Mouse (Mus musculus) adrenal gland, postnatal 4 days (tissue): ENCODE data around the gene 2310034G01Rik. TPM values are rescaled to one million over a fixed set of nuclear protein-coding genes. Genes with fewer than 3 reads are reported as not detected.

ENCODE experiments used
- DNase-seq, 2 experiments: peaks; one replicate each; pipeline ENCODE4 v3.0.0; 2021 to 2022; ENCODE audit warnings: low spot score in 2 of 2, mixed read lengths in 2 of 2
- total RNA-seq, 2 experiments: library from RNA; stranded (reverse); gene quantifications; 2 replicates each; pipeline ENCODE4 v1.2.3; 2021

Gene 2310034G01Rik
- total RNA-seq, 2 experiments from 2014 or later = 0.73 to 1.6 TPM

DNA sequence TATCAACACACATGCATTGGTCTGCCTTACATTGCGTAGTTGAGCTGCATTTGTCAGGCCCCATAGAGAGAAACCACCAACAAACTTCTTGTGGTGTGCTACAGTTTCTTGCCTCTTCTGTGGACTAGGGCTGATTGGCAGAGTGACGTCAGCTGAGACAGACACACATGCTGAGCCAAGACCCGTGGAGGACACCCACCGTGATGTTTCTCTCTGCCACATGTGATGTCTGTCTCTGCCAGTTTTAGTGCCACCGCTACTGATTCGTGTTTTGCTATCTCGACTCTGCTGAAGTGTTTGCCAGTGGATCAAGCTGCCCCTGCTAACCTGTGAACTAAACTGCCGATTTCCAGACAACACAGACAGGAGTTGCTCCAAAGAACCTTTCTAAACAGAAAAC is 12.0 kb upstream of the 2310034G01Rik start:
- DNase-seq = no peak

DNA sequence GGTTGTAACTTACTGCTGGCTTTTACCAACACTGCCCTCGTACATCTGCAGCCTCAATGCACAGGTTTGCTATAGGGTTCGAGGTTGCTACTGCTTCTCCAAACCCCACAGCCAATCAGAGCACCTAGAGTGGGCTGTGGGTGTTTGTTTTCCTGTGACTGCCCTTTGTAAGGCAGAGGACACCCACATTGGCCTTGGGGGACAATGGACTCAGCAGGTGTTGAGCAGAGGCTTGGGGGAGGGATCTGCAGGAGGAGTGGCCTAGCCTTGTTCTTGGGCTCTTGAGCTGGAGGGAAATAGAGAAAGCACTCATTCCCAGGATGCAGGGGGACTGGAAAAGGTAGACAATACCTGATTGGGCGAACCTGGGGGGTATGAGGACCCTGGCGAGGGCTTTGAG is 8.3 kb upstream of the 2310034G01Rik start:
- no peak for DNase-seq

DNA sequence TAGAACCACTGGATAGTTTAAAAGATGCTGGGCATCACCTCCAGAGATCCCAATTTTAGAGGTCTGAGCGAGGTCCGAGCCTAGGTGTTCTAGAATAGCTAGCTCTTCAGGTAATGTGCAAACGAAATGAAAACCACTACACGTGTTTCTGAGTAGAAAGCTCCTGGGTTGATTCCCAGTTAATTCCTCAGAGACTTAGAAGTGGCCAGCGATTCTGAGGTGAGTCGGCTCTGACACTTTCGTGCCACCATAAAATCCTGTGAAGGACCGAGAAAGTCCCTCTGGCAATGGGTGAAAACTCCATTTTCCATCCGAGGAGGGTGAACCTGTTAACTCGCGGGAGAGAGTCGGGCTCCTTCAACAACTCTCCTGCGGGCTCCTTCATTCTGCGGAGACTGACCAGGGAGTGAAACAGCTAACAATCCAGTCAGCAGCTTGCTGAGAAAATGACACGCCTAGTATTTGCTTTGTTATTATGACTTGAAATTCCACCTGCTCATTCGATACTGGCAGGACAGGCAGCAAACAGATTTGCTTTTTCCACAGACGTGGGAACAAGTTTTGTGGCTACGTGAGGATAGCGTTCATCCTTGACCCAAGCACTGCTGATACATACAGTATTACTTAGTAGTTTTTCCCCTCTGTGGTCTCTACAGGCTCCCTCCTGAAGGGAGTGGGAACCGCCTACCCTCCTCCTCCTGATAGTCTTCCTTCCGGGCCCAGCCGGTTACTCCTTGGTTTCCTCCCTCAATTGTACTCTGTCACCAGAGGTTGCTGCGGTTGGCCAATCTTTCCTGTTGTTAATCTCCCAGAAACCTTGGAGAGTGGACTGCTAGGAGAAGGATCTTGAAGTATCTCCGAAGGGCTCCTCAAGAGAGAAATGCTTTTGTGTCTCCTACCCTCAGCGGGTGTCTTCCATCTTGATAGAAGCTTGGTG is 7.5 kb upstream of the 2310034G01Rik start:
- DNase-seq = no peak

DNA sequence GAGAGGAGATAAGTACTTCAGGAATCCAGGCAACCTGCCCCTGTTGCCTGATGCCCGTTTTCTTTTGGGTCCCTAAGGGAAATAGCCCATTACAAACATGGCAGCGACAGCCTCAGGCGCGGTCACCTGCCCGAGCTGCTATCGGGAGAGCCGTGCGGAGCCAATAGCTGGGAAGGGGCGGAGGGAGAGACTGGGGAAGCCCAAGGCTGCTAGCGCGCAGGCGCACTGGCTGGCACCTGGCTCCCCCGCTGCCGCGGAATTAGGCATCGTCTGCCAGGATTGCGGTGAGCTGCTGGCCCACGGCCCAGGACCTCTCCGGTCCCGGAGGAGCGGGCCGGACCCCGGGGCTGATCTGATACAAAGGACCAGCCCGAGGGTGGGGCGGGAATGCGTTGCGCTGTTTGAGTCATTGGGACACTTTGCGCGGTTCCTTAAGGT is 6.6 kb upstream of the 2310034G01Rik start:
- peak; percentile 58 to 62 for DNase-seq

DNA sequence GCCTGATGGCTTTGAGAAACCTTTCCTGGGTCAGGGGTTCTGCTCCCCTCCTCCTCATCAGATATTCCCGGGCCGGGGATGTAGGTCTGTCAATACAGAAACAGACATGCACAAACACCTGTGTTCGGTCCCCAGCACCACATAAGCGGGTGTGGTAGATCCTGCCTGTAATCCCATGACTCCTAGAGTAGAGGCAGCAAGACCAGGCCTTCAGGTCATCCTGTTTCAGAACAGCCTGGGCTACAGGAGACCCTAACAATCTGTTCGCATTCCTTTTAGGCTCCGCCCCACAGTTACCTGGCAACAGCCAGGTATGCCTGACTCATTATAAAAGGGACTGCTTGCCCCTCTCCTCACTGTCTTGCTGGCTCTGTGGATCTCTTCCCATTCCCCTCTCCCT is 552 bp downstream of the 2310034G01Rik start:
- DNase-seq = no peak

DNA sequence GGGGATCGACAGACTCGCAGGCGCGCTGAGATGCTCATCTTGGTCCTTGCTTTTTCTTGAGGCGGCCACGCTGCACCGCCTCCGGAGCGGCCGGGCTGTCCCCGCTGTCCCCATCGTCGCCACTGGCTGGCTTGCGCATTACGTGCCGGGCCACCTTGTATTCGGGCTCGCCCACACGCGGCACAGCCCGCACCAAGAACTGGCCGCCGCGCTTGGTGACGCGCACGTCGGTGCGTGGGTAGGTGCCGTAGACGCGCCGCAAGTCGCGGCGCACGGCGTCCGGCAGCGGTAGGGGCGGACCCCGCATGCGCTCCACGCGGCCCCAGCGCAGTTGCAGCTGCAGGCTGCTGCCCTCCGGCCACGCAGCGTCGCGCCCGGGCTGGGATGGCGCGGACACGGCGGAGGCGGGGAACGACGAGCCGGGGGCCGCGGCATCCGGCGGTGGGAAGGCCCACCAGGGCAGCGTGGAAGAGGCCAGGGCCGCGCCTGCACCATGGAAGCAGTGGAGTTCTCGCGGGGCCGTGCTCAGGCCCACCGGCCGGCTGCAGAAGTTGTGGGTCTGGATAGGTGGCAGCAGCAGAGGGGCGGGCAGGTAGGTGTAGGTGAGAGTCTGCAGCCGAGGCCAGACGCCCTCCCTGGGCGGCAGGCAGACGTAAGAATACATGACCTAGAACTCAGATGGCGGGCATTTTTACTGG is 1.2 kb downstream of the 2310034G01Rik start:
- peak; percentile 51 to 62 for DNase-seq

DNA sequence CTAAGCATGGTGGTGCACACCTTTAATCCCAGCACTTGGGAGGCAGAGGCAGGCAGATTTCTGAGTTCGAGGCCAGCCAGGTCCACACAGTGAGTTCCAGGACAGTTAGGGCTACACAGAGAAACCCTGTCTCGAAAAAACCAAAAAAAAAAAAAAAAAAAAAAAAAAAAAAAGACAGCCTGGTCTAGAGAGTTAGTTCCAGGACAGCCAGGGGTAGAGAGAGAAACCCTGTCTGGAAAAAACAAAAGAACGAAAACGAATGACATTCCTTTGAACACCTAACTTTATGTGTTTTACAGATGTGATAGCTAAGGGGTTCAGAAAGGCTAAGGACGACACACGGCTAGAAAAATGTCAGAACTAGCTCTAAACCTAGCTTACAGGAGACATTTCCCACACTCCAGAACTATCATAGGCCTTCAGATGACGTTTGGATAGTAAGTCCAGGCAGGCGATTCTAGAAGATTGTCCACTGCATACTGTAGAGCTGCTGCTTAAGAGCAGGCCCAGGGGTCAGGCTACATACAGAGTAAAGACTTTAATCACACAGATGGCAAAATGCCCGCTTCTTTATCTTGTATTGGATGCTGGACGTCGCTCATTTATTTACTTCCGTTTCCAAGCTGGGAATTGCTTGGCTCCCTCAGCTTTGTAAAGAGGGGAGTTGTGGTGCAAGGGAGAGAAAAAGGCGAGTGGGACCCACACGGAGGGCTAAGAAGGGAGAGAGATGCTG is 2.0 kb downstream of the 2310034G01Rik start:
- DNase-seq = no peak

DNA sequence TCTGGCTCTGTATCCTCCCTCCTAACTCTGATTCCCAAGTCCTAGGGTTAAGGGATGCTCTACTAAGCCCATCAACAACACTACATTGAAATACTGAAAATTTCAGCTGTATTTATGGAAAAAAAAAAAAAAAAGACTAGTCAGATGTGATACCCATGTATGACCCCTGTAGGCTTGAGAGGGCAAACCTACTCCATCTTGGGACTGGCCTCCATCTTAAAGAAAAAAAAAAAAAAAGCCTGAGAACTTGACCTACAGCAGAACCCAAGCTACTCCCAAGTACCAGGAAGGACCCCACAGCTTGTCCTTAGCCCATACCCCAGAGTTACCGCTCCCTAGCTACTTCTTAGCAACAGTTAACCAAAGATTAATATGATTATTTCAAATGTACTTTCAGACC is 3.0 kb downstream of the 2310034G01Rik start:
- no peak for DNase-seq

DNA sequence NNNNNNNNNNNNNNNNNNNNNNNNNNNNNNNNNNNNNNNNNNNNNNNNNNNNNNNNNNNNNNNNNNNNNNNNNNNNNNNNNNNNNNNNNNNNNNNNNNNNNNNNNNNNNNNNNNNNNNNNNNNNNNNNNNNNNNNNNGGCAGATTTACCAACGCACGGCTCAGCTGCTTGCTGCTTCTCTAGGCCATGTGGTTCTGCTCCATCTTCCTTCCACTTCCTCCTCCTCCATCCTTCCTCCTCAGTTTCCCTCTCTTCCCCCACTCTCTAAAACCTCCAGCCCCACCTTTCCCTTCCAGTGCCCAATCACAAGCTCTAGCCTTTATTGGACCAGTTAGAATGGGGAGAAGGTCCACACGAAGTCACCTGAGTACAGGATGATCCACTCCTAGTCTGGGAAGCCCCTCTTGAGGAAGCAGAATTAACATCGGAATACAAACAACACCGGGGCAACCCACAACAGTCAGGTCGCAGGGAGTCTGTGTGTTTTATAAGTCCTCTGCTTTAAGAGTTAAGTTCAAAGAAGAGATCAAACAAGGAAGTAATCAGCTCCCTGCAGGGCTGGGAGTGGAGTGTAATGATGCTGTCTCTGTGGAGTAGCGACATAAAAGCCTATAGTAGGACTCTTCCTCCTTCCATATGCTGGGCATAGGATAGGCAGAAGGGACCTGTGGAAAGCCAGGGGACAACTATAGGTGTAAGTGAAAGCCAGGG is 5.2 kb downstream of the 2310034G01Rik start:
- DNase-seq = no peak

DNA sequence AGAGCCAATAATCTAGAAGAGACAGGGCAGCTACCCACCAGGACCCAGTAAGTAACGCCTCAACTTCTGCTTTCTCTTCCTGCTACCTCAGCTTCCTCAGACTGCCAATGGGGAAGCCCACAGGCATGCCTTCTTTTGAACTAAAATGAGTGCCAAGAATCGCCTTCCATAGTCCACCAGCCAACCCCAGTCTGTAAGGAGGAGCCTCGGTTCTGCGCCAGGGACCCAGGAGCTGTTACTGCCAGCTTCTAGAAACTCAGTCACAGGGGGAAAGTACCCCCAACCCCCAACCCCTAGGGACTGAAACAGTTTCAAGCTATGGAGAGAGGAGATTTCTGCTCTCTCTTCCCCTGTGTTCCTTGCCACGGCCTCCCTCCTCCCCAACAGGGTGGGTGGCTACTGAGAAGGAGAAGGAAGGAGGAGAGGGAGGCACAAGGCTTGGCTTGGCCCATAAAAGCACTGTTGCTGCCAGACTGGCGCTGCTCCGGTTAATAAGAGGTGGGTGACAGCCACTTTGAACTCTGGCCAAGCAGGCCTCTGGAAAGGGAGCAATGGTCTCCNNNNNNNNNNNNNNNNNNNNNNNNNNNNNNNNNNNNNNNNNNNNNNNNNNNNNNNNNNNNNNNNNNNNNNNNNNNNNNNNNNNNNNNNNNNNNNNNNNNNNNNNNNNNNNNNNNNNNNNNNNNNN is 10.7 kb downstream of the 2310034G01Rik start:
- no peak for DNase-seq

DNA sequence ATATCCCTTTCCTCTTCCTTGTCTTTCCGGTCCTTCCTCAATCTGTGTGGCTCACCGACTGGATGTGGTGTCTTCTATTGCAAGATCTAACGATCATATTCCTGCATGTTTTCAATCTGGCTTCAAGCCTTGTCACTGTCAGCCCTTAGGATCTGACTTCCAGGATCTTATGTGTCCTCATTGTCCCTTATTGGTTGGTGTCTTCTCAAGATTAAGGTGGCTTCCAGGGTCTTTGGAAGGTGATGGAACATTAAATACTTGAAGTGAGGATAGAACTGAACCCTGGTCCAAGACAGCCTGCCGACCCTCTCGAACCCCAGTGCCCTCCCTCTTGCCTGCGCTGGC is 11.2 kb downstream of the 2310034G01Rik start:
- DNase-seq = no peak

DNA sequence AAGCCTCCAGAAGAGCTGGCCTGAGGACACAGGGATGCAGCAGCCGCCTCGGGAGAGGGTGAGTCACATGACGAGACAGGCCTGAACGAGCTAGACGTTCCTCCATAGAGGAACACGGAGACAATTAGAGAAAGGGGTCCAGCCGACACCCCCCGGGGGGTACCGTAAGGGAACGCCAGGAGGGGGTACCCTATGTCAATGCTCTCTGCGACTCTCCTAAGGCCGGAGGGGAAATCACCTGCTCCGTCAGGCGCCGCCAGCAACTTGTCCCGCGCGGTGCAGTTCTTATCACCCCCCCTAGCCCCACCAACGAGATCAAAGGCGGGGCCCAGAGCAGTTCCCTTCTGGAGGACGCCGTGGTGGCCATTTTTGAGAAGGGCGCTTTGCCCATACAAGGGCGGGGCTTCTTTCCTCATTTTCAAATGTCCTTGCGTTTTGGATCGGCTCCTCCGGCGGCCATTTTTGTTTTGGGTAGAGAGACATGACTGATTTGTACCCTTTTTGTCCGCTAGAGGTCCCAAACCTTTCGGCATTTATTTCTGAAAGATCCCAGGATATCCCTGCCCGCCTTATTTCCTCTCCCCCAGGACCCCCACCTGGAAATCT is 11.7 kb downstream of the 2310034G01Rik start, which contains the start of gene Cuedc2:
Gene Cuedc2 (minus strand): TSS at position 372 of the 606 bp plus-strand sequence.
- DNase-seq = peak; percentile 90 to 93

DNA sequence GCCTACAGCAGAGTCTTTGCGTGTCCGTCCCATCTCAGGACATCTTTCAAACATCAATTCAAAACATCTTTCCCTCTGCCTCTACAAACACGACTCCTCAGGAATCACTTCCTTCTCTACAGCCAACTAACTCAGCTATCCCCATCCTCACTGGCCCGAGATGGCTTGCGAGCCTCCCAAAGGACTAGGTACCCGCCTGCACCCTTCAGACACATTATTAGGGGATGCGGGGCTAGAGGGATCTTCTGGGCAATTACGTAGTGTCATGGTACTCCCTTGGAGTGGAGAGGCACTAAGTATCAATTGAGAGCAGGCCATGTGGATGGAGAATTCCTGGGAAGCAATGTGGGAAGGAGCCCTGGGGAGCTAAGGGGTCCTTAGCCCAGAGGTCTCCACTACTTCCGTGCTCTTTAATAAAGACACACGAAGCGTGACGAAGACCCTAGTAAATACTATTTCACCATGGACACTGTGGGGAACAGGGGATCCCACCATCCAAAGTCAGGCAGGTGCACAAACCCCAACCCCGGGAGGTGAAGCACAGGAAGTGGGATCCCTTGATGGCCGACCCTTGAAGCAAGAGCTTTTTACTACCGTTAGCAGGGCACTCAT is 12.3 kb downstream of the 2310034G01Rik start:
- no peak for DNase-seq

DNA sequence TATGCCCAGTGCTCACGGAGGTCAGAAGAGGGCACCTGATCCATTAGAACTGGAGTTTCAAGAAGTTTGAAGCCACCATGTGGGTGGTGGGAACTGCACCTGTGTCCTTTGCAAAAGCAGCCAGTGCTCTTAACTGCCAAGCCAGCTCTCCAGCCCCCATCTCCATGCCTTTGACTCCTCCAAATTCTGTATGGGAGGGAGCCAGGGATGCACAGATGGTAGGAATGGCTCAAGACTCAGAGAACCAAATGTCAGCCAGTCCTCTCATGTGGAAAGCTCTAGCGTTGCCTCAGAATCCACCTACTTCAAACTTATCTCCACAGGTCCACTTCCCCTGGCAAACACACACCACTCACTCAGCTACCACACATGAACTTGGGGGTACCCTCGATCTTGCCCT is 16.2 kb downstream of the 2310034G01Rik start:
- DNase-seq = no peak

DNA sequence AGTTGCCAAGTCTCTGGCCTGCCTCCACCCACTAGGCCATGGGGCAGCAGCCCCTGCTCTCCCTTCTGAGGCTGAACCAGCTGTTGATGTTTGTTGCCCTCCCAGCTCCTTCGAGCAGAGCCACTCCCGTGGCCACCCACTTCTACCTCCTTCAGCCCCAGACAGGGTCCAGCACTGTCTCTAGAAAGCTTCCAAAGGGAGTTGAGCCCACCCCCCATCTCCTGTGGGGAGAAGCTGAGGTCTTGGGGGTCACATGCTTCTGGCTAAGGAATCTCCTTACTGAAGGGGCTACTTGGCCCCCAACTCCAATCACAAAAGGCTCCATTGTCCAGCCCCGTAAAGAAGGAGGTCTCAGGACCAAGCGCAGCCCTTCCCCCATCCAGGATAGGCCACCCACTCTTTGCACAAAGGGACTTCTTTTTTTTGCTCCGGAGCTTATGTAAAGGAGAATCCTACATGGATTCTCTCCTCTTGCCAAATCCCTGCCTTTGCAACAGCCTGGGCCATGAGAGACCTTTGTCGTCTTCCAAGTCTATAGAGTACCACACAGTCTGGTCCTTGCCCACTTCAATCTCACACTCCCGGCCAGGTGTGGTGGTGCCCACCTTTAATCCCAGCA is 17.3 kb downstream of the 2310034G01Rik start:
- DNase-seq = no peak

DNA sequence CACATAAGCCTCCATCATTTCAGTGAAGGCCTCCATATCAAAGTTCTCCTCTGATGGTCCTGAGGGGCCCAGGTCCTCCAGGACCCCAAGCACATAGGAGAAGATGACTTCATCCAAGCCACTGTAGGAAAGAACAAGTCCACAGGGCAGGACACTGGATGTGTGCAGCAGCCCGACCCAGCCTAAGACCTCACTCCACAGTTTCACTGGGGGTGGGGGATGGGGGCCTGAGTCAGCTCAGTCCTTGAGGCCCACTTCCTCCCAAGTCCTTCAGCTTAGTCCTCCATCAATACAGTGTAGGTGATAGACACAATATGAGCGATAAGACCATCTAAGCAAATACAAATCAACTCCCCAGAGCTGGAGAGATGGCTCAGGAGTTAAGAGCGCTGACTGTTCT is 18.2 kb downstream of the 2310034G01Rik start:
- no peak for DNase-seq

DNA sequence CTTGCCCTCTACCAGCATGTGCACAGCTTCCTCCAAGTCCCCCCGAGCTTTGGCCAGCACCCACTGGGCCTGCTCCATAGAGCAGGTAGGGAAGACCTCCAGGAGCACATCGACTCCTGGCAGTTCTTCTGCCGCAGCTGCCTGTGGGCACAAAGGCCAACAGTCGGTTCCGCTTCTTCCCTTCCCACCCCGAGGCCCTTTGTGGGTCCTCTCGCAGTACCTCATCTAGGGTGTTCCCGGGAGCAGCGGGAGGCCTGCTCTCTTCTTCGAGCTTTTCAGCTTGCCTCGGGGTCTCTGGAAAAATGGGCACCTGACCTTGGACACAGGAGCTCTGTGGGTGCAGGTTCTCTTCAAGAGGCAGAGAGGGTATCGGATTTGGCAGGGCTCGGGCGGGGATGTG is 18.8 kb downstream of the 2310034G01Rik start:
- DNase-seq = no peak

DNA sequence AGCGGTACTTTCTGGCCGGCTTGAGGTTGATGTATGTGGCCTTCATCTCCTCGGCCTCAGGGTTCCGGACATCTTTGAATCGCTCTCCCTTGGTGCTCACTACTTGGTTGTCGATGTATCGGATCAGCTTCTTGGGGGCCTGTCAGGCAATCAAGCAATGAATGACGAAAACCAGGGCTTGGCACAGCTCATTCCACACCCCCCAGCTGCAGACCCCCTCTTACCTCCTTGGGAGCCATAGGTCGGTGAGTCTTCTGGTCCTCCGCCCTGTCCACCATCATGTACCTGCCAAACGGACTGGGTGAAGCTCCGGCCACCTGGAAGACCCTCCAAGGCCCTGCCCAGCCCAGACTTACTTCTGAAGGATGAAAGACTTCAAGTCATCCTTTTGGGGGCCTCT is 19.4 kb downstream of the 2310034G01Rik start:
- DNase-seq = no peak

DNA sequence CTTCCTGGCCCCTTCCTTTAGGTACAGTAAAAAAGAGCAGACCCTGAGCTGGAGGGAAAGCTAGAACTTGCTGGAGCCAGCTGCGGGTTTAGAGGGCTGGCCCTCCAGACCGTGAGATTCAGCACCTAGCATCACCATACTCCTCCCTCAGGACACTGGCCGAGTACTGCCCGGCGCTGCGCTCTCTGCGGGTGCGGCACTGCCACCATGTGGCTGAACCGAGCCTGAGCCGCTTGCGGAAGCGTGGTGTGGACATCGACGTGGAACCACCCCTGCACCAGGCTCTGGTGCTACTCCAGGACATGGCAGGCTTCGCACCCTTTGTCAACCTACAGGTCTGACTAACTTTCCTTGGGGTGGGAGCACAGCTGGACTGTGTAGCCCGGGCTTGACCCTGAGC is 20.2 kb downstream of the 2310034G01Rik start:
- DNase-seq = peak; percentile 67 to 76
